Mouse (Mus musculus) C2C12 (cell line): ENCODE measurements around the gene Bola1. TPM values are rescaled to one million over a fixed set of nuclear protein-coding genes. Genes with fewer than 3 reads are reported as not detected.

ENCODE experiments used
- H3K27me3 ChIP-seq: one replicate; pipeline ENCODE4 v1.6.1; 2011; ENCODE audit not compliant: control insufficient read depth, insufficient read depth, insufficient read length
- H3K36me3 ChIP-seq: one replicate; pipeline ENCODE4 v1.6.1; 2011; ENCODE audit not compliant: control insufficient read depth, insufficient read depth
- H3K4me3 ChIP-seq: one replicate; pipeline ENCODE4 v1.5.1; 2011; ENCODE audit warnings: mild to moderate bottlenecking, control low read depth; ENCODE audit not compliant: poor library complexity, insufficient read depth, severe bottlenecking
- H3K79me2 ChIP-seq: one replicate; pipeline ENCODE4 v1.6.1; 2011; ENCODE audit not compliant: control insufficient read depth, insufficient read depth
- H3K79me3 ChIP-seq: one replicate; pipeline ENCODE4 v1.6.1; 2011; ENCODE audit warnings: low read depth, control low read depth
- H3ac ChIP-seq: one replicate; pipeline ENCODE3; 2011; ENCODE audit warnings: low read depth; ENCODE audit not compliant: control insufficient read depth, insufficient read length
- CEBPB ChIP-seq: IDR thresholded peaks from one replicate; pipeline ENCODE4 v1.6.1; 2011; ENCODE audit warnings: low read depth, mild to moderate bottlenecking, control low read depth, moderate library complexity
- CTCF ChIP-seq: IDR thresholded peaks from one replicate; pipeline ENCODE4 v1.5.1; 2011; ENCODE audit not compliant: control insufficient read depth, insufficient read depth, insufficient read length
- FOSL1 ChIP-seq: IDR thresholded peaks from one replicate; pipeline ENCODE4 v1.8.0; 2011; ENCODE audit warnings: mild to moderate bottlenecking, low read length; ENCODE audit not compliant: poor library complexity, insufficient read depth, severe bottlenecking
- MAX ChIP-seq: IDR thresholded peaks from one replicate; pipeline ENCODE4 v1.6.1; 2011; ENCODE audit warnings: mild to moderate bottlenecking, control low read depth
- MYOD1 ChIP-seq: IDR thresholded peaks from one replicate; pipeline ENCODE4 v1.6.1; 2011; ENCODE audit warnings: low read depth; ENCODE audit not compliant: control insufficient read depth, insufficient read length
- MYOG ChIP-seq: IDR thresholded peaks from one replicate; pipeline ENCODE4 v1.6.1; 2011; ENCODE audit not compliant: control insufficient read depth, insufficient read length; ENCODE audit errors: extremely low read depth
- USF1 ChIP-seq: IDR thresholded peaks from one replicate; pipeline ENCODE4 v1.6.1; 2011; ENCODE audit warnings: low read depth, mild to moderate bottlenecking, control low read depth, moderate library complexity
- polyA plus RNA-seq: library from polyadenylated mRNA; unstranded; fragments of >200 nt; fragmentation: generic; extraction: Trizol; gene quantifications from one replicate; pipeline ENCODE4 v1.2.1, GENCODE M21; 2012; ENCODE audit warnings: missing spikeins

Gene Bola1
- polyA plus RNA-seq, 1 experiment = 76.1 TPM

DNA sequence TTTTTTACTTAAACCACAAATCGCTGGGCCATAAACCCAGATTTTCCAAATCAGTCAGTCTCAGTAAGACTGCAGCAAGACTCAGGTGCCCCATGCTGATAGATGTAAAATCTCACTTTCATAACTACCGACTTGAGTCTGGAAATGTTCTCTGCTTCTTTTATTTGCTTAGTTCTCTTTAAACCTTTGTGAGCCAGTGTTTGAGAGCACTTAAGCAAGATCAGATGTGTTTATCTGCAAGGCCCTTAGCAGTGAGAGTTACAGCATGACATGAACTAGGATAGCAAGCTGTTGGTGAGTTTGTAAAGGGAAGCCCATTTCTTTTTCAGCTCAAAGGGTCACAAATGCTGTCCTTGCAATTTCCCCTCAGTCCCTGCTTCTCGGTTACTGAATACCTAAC, 37.7 kb upstream of the Bola1 start:
- H3K79me3 ChIP-seq = no peaks in the 10 kb centered on the region
- no peaks in the 10 kb centered on the region for H3K36me3 ChIP-seq
- H3K4me3 ChIP-seq = no peak overlapping the region
- TF ChIP-seq USF1 (no peak), FOSL1 (no peak), CEBPB (no peak), CTCF (no peak), MYOG (no peak), MAX (no peak), MYOD1 (no peak)
- H3K27me3 ChIP-seq = no peaks in the 10 kb centered on the region
- no peak overlapping the region for H3ac ChIP-seq
- no peaks in the 10 kb centered on the region for H3K79me2 ChIP-seq

DNA sequence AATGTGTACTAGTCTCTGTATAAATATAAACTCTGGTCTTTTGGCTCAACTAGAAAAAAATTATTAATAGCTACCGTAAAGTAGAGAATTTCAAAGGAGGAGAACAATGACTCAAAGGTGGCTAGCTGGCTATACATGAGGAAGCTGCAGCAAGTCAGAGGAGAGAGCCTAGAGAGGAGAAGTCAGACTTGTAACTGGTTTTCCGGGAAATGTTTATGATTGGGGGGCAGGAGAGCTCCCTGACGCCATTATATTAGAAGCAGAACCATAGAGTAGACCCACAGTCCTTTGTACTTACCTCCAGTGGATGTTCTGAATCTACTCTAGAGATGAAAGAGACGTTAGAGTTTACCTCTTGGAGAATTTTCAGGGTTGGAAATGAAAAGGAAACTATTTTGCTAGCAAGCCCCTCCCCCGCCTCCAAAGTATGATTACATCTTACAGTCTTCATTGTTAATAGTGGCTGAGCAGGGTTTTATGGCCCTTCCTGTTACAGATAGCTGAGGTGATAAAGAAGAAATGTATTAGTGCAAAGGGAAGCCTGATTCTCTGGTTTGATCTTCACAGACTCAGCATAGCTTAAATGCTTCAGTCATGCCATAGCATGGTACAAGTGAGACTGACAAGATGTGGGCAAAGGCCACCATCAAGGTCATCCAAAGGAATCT, 36.6 kb upstream of the Bola1 start:
- H3K27me3 ChIP-seq = no peaks in the 10 kb centered on the region
- H3K79me3 ChIP-seq = no peaks in the 10 kb centered on the region
- no peak overlapping the region for H3K4me3 ChIP-seq
- TF ChIP-seq CTCF (no peak), MYOD1 (no peak), MAX (no peak), CEBPB (no peak), FOSL1 (no peak), USF1 (no peak), MYOG (no peak)
- H3ac ChIP-seq = no peak overlapping the region
- H3K79me2 ChIP-seq = no peaks in the 10 kb centered on the region
- no peaks in the 10 kb centered on the region for H3K36me3 ChIP-seq

DNA sequence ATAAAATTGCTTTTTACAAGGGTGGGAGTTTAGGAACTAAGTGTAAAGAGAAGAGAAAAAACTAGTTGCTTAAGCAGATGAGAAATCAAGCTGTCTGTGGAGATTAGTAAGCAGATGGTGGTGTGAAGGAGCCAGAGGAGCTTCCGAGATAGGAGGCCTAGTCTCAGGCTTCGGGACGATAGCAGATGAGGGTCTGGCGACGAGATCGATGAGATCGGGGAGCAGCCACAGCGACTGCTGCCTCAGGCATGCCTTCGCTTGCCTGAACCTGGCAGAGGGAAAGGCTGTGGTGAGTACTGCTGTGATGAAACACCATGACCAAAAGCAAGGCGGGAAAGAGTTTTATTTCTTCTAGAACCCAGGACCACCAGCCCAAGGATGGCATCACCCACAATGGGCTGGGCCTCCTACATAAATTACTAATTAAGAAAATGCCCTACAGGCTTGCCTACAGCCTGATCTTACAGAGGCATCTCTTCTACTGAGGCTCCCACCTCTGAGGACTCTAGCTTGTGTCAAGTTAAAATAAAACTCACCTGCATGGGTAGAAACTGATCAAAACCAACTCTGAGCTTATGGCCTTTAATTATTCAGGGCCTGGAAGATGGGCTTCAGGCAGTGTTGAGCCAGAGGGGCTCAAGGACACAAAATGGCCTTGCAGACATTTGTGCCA, 35.3 kb upstream of the Bola1 start:
- TF ChIP-seq CTCF = no peak

DNA sequence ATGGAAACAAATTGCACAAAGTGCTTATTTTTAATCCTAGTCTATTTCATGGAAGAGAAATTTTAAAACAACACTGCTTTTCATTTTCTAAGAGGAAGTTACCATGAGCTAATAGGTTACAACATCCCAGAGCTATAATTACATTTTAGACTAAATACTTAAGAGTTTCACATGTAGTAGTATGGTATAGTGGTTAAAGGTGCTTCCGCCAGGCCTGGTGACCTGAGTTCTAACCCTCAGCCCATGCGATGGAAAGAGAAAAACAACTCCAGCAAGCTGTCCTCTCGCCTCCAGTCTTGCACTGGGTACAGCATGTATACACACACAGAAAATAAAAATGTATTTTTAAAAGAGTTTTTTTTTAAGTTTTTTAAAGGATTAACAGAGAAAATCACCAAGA, 32.3 kb upstream of the Bola1 start:
- H3K79me3 ChIP-seq = peaks cover 2% of the 10 kb centered on the region
- H3K79me2 ChIP-seq = no peaks in the 10 kb centered on the region
- no peaks in the 10 kb centered on the region for H3K27me3 ChIP-seq
- H3K4me3 ChIP-seq = no peak overlapping the region
- no peak overlapping the region for H3ac ChIP-seq
- TF ChIP-seq CEBPB = no peak
- TF ChIP-seq MYOD1 = no peak
- no peak for TF ChIP-seq MAX
- TF ChIP-seq FOSL1 = no peak
- TF ChIP-seq USF1 = no peak
- TF ChIP-seq CTCF = no peak
- TF ChIP-seq MYOG = no peak
- no peaks in the 10 kb centered on the region for H3K36me3 ChIP-seq

More for the DNA sequence above, 35.3 kb upstream of the Bola1 start:
- H3K4me3 ChIP-seq = no peak overlapping the region
- H3ac ChIP-seq = no peak overlapping the region
- H3K79me2 ChIP-seq = no peaks in the 10 kb centered on the region
- no peaks in the 10 kb centered on the region for H3K79me3 ChIP-seq
- no peaks in the 10 kb centered on the region for H3K27me3 ChIP-seq
- no peaks in the 10 kb centered on the region for H3K36me3 ChIP-seq

DNA sequence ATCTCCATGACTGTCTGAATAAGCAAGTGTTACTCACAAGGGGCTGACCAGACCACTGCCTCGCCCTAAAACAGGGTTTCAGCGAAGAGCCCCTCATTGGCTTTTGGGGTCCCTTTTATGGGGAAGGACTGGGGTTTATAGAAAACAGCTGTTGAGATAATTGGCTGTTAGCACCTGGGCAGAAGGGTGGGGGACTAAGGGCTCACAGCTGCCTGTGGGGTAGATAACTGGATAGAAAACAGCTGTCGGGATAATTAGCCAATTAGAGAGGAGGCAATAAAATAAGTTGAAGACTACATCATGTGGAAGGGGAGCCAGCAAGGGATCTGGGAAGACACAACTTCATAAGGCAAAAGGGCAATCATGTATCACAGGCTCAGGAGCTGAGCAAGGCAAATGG, 31.4 kb upstream of the Bola1 start:
- H3K4me3 ChIP-seq = no peak overlapping the region
- no peaks in the 10 kb centered on the region for H3K27me3 ChIP-seq
- H3K36me3 ChIP-seq = no peaks in the 10 kb centered on the region
- no peaks in the 10 kb centered on the region for H3K79me2 ChIP-seq
- H3ac ChIP-seq = no peak overlapping the region
- no peak for TF ChIP-seq MYOG
- no peak for TF ChIP-seq USF1
- TF ChIP-seq CTCF = no peak
- TF ChIP-seq FOSL1 = no peak
- TF ChIP-seq MAX = no peak
- TF ChIP-seq MYOD1 = no peak
- TF ChIP-seq CEBPB = no peak
- peaks cover 2% of the 10 kb centered on the region for H3K79me3 ChIP-seq

DNA sequence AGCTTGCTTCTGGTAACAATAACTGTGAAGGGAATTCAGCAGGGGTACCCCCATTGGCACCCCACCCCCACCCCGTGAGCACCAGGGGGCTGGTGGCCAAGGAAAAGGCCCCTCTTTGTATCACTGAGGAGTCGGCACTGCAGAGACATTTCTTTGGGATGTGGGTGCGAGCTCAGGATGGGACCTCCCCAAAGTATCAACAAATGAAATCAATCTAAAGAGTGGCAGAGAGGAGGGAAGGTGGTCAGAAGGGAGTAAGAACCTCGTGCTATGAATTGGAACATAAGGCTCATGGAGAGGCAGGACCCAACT, 29.5 kb upstream of the Bola1 start:
- Histone ChIP-seq H3K36me3 (no peaks in the 10 kb centered on the region), H3ac (no peak overlapping the region), H3K79me2 (no peaks in the 10 kb centered on the region), H3K4me3 (peak overlapping the region; percentile 3), H3K27me3 (no peaks in the 10 kb centered on the region), H3K79me3 (peaks cover 2% of the 10 kb centered on the region)
- no peak for TF ChIP-seq MYOG
- no peak for TF ChIP-seq CEBPB
- no peak for TF ChIP-seq MAX
- TF ChIP-seq USF1 = no peak
- no peak for TF ChIP-seq FOSL1
- no peak for TF ChIP-seq CTCF
- TF ChIP-seq MYOD1 = no peak
